Mouse (Mus musculus) lung, adult 2 months (tissue): ENCODE results near the gene Zscan2.

Source experiments
- CTCF ChIP-seq: fragments of 200-500 bp; IDR thresholded peaks from 2 replicates; pipeline ENCODE4 v1.5.1; 2011; ENCODE audit warnings: mild to moderate bottlenecking, low read length, control low read depth; ENCODE audit not compliant: insufficient read depth
- POLR2A ChIP-seq: fragments of 200-500 bp; IDR thresholded peaks from 2 replicates; pipeline ENCODE4 v1.6.1; 2011; ENCODE audit warnings: low read depth, mild to moderate bottlenecking, control low read depth, low read length, borderline replicate concordance; ENCODE audit errors: extremely low read depth

DNA sequence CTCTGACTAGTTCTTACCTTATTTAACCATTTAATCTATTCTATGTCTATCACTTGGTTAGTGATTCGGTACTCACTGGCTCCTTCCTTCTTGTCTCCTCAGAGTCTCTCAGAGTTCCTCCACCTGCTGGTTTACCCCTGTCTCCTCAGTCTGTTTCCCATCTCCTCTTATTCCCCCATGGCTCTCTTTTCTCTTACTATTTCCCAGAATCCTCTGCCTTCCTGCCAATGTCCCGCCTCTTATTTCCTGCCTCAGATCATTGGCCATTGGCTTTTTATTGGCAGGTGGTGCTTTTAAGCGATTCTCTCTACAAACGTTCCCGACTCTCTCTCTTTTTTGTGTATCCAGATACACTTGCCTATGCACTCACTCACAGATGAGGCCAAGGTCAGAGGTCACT is 14.0 kb upstream of the Zscan2 start:
- TF ChIP-seq POLR2A, result no peak
- no peak for TF ChIP-seq CTCF
